Mouse (Mus musculus) heart, adult 11 months (tissue): Measurements from ENCODE around the gene Zfp985.
"Not testable (repeated sequence)": the region's sequence is repeated elsewhere in the genome, so short reads cannot be mapped to it uniquely, and the experiment has no call there.

Experiments used
- DNase-seq: peaks from one replicate; pipeline ENCODE4 v3.0.0; 2022

Gene Zfp985

DNA sequence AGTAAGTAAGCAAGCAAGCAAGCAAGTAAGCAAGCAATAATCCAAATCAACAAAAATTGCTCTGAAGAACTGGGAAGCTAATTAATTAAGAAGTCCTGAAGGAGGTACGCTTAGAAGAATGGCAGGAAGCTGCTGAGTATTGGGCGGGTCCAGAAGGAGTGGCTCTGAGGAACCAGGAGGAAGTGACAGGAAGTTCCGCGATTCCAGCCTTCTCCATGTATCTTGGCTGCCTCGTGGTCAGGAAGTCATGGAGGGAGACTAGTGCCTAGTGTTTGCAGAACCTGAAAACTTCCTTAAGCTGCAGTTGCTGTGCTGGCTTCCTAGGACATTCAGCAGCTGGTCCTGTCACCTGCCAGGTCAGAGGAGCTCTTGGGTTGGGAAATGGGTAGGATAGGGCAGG, at the start of gene Zfp985:
Gene Zfp985 (plus strand): TSS at position 207 of the 400 bp plus-strand sequence.
- peak; percentile 96 for DNase-seq

DNA sequence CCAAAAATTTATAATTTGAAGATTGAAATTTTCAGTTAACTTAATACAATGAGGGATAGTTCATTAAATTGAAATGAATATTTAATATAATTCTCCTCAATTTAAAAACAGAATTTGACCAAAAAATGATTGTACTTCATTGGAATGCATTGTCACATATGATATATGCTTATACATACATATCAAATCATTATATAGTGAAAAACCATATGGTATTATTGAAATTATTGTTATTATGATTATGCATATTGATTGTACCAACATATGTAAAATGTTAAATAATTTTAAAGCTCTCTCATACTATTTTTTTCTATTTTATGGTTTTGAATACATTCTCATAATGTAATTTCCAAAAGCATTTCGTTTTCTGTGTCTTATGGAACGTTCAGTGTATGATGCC, 43.9 kb upstream of the Zfp985 start:
- DNase-seq, result no peak

DNA sequence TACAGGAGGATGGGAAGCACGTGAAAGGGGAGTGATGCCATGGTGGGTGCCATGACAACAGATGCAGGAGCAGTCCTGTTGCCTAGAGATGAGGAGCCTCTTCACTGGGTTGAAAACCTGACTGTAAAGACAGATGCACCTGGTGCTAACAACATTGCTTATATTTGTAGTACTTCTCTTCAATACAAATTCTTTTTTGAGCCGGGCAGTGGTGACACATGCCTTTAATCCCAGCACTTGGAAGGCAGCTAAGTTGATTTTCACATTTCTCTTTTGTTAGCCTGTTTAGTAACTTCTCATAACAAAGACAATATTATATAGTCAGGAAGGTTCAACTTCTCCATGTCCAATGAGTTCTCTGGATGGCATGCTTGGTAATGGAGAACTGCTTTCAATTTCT, 34.1 kb upstream of the Zfp985 start:
- peak; percentile 91 for DNase-seq

GRCm38 (mm10) chr4:147520100-147520499, 33.0 kb upstream of the Zfp985 start:
- peak; percentile 74 for DNase-seq

DNA sequence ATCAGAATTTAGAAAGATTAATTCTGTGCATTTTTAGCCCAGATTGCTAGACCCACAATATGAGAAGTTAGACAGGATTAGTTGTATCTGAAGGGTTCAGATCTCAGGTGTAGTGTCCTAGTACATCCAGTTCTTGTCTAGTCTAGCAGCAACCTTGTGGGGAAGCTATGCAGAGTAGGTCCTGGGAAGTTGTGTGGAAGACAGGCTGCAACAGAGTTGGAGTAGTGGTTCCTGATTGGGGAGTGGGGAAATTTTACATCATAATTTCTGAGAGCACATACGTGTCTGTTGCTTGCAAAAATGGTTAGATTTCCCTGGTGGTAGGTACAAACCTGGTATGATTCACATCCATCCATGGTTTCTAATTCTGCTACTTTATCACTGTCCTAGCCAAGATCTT, 28.0 kb upstream of the Zfp985 start:
- DNase-seq, result peak; percentile 84

DNA sequence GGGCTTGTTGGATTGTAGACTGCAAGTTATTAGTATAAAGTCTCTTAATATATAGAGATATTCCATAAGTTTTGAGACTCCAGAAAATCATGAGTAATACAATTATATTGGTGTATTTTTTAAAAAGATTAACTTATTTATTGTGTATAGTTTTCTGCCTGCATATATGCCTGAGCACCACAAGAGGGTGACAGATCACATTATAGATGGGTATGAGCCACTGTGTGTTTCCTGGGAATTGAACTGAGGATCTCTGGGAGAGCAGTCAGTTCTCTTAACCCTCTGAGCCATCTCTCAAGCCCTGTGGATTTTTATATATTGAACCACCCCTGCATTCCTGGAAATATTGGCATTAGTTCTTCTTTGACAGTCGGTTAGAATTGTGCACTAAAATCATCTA, 22.7 kb upstream of the Zfp985 start:
- DNase-seq, result peak; percentile 29

DNA sequence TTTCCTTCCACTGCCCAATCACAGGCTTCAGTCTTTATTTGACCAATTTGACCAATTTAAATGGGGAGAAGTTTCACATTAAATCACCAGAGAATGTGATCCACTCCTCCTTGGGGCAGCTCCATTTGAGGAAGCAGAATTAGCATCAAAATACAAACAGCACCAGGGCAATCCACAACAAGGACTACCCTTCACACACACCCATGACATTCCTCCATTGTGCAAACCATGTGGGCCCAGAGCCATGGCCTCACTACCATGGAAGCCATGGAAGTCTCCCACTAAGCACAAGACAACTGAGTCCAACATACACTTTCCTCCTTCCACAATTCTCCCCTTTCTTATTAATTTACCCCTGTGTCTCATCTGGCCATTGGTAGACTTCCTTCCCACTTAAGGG, 17.2 kb upstream of the Zfp985 start:
- DNase-seq, result peak; percentile 78

DNA sequence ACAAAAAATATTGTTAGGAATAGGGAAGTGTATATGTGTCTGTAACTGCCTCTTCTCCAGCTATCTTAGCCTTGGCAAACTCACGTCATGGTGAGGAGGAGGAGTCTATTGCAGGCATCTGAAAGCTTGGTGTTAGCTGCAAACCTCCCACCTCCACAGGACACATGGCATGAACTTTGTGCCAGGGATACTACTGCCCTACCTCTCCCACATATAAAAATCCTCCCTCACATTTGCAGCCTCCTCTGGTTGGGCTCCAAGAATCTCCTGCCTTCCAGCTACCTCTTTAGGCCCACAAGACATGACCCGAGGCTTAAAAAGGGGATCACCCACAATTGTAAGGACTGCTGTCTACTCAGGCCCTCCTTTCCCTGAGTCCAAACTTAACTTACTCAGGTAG, 15.4 kb upstream of the Zfp985 start:
- DNase-seq, result peak; percentile 84

DNA sequence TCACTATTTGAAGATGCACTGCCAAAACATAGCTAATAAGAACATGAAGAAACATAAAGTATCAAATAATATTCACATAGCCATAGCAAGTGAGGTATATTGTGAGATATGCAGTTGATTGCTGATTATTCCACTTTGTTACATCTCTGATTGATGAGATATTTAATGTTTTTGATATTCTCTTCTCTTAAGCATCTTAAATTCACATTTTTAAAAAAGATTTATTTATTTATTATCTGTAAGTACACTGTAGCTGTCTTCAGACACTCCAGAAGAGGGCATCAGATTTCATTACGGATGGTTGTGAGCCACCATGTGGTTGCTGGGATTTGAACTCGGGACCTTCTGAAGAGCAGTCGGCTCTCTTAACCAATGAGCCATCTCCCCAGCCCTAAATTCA, 13.2 kb upstream of the Zfp985 start, which contains the start of gene Gm16503:
Gene Gm16503 (plus strand): TSS at position 301 of the 400 bp plus-strand sequence.
- not testable (repeated sequence) for DNase-seq

DNA sequence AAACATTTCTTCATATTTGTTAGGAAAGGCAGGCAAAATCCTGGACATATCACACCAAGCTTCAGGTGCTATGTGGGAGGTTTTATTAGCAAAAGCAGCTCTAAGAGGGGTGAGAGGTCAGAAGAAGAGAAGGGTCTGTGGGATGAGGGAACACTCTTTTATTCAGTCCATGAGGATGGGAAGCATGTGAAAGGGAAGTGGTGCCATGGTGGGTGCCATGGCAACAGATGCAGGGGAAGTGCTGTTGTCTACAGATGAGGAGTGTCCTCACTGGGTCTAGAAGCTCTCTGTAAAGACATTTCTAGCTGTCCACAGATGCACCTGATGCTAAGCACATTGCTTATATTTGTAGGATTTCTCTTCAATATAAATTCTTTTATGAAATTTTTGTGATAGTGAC, 12.0 kb upstream of the Zfp985 start:
- DNase-seq, result peak; percentile 68

DNA sequence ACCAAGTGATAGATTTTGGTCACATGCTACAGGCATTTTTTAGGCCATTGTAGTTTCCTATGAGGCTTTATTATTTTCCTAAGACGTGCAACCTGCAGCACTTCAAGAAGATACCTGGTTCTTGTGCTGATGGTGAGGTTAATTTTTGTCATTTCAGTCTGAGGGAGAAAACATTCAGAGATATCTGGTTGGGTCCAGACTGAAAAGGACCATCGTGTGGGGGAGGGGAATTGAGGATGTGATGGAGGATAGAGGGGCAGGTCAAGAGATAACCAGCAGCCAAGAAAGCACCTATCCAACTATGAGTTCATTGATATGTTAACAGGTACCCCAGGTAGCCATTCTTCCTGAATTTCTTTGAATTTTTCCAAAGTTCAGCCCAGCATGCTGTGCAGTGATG, 1.3 kb downstream of the Zfp985 start:
- peak; percentile 33 for DNase-seq

DNA sequence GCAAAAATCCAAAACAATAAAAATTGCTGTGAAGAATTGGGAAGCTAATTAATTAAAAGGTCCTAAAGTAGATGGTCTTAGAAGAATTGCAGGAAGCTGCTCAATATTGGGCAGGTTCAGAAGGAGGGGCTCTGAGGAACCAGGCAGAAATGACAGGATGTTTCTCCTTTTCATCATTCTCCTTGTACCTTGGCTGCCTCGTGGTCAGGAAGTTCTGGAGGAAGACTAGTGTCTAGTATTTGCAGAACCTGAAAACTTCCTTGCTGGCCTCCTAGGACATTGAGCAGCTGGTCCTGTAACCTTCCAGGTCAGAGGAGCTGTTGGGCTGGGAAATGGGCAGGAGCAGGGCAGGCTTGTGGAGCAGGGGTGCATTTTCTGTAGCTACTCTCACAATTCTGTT, 3.8 kb downstream of the Zfp985 start:
- peak; percentile 93 for DNase-seq

- DNase-seq, result peak; percentile 41
Observed at GRCm38 (mm10) chr4:147558011-147558410, 4.9 kb downstream of the Zfp985 start.

DNA sequence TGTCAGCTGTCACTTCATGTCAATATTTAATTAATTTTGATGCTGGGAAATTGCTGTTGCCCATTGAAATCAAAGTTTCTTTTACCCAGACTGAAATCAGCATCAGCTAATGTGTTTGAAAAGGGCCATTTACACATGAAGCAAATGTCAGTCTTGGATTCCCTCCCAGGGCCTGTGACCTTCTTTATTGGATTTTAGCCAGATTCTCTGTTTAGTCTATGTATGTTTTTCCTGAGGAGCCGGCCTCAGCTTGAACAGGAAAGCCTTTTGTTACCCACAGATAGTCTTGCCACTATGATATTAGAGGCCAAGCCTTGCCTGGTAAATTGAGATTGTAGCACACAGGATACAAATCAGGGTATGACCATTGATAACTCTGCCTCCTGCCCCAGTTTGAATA, 6.0 kb downstream of the Zfp985 start:
- peak; percentile 91 for DNase-seq

DNA sequence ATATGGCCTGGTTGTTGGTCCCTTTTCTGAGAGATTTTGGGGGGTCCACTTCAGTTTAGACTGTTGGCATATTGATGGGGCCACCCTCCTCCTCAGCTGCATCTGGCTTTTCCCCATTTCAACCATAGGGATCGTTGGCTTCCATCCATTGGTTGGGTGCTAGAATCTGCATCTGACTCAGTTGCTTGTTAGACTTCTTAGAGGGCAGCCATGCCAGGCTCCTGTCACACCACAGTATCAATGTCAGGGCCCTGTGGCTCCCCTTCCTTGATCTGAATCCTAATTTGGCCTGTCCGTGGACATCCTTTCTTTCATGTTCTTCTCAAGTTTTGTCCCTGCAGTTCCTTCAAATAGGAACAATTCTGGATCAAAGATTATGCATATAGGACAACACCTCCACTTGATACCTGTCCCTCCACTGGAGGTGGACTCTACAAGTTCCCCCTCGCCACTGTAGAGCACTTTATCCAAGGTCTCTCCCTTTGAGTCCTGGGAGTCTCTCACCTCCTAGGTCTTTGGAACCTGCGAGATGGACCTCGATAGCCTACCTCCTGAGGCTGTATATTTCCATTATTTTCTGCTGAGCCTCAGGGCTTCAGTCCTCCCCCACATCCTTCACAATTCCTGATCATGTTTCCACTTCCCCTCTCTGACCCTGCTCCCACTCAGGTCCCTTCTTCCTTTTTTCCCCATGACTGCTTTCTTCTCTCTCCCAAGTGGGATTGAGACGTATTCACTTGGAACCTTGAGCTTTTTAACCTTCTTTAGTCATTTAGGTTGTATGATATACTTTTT, 12.5 kb downstream of the Zfp985 start:
- DNase-seq, result peak; percentile 78

DNA sequence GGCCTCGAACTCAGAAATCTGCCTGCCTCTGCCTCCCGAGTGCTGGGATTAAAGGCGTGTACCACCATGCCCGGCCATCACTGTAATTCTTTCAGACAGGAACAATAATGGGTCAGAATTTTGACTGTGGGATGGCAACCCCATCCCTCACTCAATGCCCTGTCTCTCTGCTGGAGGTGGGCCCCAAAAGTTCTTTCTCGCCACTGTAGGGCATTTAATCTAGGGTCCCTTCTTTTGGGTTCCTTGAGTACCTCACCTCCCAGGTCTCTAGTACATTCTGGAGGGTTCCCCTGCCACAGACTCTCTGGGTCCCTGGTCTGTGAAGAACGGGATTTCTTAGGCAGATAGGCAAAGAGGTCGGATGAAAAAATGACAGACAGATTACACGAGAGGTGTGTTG, 18.1 kb downstream of the Zfp985 start:
- DNase-seq, result peak; percentile 69

GRCm38 (mm10) chr4:147579371-147579770, 26.3 kb downstream of the Zfp985 start:
- DNase-seq, result peak; percentile 80

DNA sequence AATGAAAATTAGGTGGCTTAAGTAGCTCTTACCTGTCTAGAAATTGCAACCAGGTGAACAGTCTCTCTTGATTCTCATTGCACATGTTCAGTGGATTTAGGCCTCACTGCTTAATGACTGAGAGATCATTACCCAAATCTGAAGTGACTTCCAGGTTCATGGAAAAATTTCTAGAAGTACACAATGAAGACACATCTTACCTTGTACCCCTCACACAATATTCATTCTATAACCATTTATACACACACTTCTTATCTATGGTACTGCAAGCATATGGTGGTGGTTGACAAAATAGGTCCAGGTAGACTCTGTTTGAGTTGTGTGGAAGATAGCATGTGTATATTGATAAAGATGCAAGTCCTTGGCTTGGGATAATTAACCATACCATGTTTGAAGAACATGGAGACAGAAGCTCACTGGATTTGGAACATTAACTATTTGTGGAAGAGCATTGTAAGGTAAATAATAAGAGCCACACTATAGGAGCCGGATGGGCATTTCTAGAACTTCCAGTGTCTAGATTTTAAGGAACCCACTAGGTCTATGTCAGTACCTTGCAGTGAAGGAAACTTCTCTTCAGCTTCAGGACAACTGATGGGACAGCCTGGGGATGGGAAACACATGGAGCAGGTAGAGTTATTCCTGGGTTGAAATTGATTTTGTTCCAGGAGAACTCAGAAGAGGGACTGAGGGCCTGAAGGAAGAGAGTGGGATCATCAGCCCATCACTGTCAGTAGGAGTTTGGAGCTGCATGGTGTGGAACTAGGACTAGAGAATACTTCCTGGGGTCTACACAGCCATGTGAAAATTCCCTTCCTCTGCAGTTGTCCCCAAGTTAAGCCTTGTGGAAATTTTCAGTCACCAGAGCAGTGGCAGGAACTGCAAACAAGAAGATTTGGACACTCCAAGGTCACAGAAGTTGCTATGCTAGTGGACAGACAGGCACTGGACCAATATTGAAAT, 33.7 kb downstream of the Zfp985 start:
- peak; percentile 64 for DNase-seq

DNA sequence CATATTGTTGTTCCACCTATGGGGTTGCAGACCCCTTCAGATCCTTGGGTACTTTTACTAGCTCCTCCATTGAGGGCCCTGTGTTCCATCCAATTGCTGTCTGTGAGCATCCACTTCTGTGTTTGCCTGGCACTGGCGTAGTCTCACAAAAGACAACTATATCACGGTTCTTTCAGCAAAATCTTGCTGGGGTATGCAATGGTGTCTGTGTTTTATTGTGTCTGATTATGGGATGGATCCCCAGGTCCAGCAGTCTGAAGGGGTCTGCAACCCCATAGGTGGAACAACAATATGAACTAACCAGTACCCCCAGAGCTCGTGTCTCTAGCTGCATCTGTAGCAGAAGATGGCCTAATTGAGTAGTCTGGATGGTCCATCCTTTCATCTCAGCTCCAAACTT, 41.6 kb downstream of the Zfp985 start:
- peak; percentile 90 for DNase-seq

GRCm38 (mm10) chr4:147597685-147598084, 44.6 kb downstream of the Zfp985 start:
- DNase-seq, result peak; percentile 83

GRCm38 (mm10) chr4:147598831-147599230, 45.8 kb downstream of the Zfp985 start:
- peak; percentile 75 for DNase-seq

DNA sequence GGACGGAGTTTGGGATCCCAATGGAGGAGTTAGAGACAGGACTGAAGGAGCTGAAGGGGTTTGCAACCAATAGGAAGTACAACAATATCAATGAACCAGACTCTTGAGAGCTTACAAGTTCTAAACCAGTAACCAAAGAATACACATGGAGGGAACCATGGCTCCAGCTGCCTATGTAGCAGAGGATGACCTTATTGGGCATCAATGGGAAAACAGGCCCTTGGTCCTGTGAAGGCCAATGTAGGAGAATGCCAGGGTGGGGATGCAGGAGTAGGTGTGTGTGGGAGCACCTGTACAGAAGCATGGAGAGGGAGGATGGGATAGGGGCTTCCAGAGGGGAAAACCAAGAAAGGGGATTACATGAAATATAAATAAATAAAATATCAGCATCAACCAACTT, 48.8 kb downstream of the Zfp985 start:
- DNase-seq, result peak; percentile 91

DNA sequence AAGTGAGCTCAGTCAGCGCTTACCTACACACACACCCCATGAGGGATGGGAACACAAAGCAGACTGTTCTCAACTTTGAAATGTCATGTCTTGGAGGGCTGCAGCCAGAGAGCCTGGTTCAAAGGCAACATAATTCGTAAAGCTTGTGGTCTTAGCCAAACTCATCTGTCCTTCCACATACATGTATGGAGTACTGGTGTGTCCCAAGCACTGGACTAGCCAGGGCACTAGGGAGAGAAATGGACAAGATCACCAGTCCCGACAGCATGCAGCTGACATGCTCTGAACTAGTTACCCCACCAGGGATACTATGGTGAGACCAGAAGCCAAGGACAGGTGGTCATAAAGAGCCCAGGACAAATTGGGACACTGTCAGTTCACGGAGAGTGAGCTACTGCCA, 50.7 kb downstream of the Zfp985 start:
- peak; percentile 92 for DNase-seq

DNA sequence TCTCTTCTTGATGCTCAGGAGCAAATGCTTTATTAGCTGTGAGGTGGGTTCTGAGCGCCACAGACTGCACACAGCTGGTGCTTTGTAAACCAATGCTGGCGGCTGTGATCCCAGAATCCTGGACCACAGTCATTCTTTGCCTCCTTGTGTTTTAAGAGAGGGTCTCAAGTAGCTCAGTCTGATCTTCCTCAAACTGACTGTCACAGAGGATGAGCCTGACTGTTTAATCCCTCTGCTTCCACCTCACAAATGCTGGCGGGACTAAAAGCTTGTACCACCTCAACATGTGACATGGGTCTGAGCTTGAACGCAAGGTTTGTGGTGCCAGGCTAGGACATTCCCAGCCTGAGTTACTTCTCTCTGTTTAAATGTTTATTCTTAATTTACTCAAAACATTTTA, 52.4 kb downstream of the Zfp985 start:
- DNase-seq, result peak; percentile 91
